Mouse (Mus musculus) ES-CJ7 (cell line): ENCODE measurements at regions not wholly inside any gene's neighbourhood (a gene's known extent, or its start where the extent isn't known, plus 50 kb on each side); places are given as distances from the start of the nearest gene placed in this dataset.

Source experiments
- DNase-seq: peaks from one replicate; pipeline ENCODE4 v3.0.0; 2011; ENCODE audit warnings: low read depth, low spot score

DNA sequence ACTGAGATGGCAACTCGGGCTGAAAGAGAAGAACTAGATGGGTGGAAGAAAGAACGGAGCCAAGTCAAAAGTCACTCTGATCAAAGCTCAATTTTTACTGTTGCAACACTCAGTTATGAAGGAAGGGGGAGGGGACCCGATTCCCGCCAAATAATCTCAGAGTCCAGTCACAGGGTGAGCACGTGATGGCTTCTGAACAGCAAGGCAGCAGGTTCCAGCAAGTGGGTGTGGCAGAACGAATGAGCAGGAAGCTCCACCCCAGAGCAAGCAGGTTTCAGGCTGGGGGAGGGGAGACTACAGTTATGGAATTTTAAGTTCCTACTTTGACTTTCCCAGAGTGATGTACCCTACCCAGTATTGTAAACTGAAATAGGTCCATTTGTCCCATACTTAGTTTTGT is 2207.0 kb upstream of the Cdh20 start:
- DNase-seq, result peak; percentile 13
